Mouse (Mus musculus): ENCODE results near the gene 1700028J19Rik. TPM values are rescaled to one million over a fixed set of nuclear protein-coding genes. Genes with fewer than 3 reads are reported as not detected.
"Not testable (repeated sequence)": the region's sequence is repeated elsewhere in the genome, so short reads cannot be mapped to it uniquely, and the experiment has no call there.

1700028J19Rik gene
- total and polyA plus RNA-seq, 3 experiments: 0.62 to 1.2 TPM; not detected in 1

DNA sequence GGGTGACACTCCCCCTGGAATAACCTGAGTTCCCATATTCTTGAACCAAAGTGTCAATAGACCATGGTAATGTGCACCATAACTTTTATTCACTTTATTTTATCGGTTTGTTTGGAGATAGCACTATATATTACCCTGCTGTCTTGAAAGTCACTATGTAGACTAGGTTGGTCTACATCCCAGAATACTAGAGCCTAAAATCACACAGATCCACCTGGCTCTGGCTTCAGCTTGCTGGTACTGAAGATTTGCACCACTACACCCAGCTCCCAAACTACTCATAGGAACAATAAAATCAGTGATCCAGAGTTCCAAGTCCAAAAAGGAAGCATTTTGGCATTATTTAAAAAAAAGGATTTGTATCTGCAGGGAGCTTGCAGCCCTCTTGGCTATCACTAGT, 30.9 kb downstream of the 1700028J19Rik start, which contains the start of gene Klk1b5:
Gene Klk1b5 (plus strand): TSS at position 301 of the 400 bp plus-strand sequence.
- Histone ChIP-seq H3K27ac (ENCODE audit: control insufficient read depth, low read depth, low read length) (no peak within 1 kb of the TSS), H3K79me2 (ENCODE audit: control insufficient read depth, insufficient read depth, low read length, poor library complexity) (no peaks in the 10 kb centered on the region), H3K27me3 (ENCODE audit: control insufficient read depth in 1 of 2, insufficient read depth in 2 of 2, low read length in 2 of 2) (no peaks in the 10 kb centered on the region), H3K4me3 (ENCODE audit: control insufficient read depth in 1 of 2, insufficient read depth in 1 of 2, low read depth in 2 of 2, low read length in 2 of 2) (no peak within 1 kb of the TSS), H3K9me3 (replicated peaks; ENCODE audit: insufficient read depth, low read length) (no peaks in the 10 kb centered on the region), H3K9ac (ENCODE audit: control insufficient read depth, low read depth, low read length, poor library complexity, severe bottlenecking) (no peak within 1 kb of the TSS), H3K4me1 (ENCODE audit: control insufficient read depth in 1 of 2, insufficient read depth in 2 of 2, low read length in 2 of 2) (no peaks in the 10 kb centered on the region), H3K36me3 (ENCODE audit: control insufficient read depth in 1 of 2, insufficient read depth in 2 of 2, low read length in 2 of 2) (no peaks in the 10 kb centered on the region)
- TF ChIP-seq SMC3 (IDR thresholded peaks at IDR 0.05; ENCODE audit: low read depth, low read length): no peak
- TF ChIP-seq RCOR1 (IDR thresholded peaks at IDR 0.05; ENCODE audit: low read depth, low read length): no peak
- no peak for TF ChIP-seq TCF12 (IDR thresholded peaks at IDR 0.05; ENCODE audit: low read depth, low read length)
- no peak for TF ChIP-seq MEF2A (IDR thresholded peaks at IDR 0.05; ENCODE audit: extremely low read depth, insufficient replicate concordance, low read depth, low read length, poor library complexity, severe bottlenecking)
- no peak for TF ChIP-seq GABPA (IDR thresholded peaks at IDR 0.05; ENCODE audit: low read depth, low read length)
- no peak for TF ChIP-seq POLR2AphosphoS2 (IDR thresholded peaks at IDR 0.05; ENCODE audit: low read length)
- TF ChIP-seq CHD1 (IDR thresholded peaks at IDR 0.05; ENCODE audit: low read depth, low read length): no peak
- no peak for TF ChIP-seq ZC3H11A (IDR thresholded peaks at IDR 0.05; ENCODE audit: low read depth, low read length)
- no peak for TF ChIP-seq MAFK (IDR thresholded peaks at IDR 0.05; ENCODE audit: borderline replicate concordance, low read depth, low read length)
- no peak for TF ChIP-seq SIN3A (IDR thresholded peaks at IDR 0.05; ENCODE audit: low read length)
- no peak for TF ChIP-seq MAZ (IDR thresholded peaks at IDR 0.05; ENCODE audit: low read depth, low read length)
- no peak for TF ChIP-seq NRF1 (IDR thresholded peaks at IDR 0.05; ENCODE audit: insufficient read depth, low read depth, low read length, poor library complexity, severe bottlenecking)
- no peak for TF ChIP-seq MXI1 (IDR thresholded peaks at IDR 0.05; ENCODE audit: low read depth, low read length)
- DNase-seq (ENCODE audit: low read depth, low spot score): no peak

DNA sequence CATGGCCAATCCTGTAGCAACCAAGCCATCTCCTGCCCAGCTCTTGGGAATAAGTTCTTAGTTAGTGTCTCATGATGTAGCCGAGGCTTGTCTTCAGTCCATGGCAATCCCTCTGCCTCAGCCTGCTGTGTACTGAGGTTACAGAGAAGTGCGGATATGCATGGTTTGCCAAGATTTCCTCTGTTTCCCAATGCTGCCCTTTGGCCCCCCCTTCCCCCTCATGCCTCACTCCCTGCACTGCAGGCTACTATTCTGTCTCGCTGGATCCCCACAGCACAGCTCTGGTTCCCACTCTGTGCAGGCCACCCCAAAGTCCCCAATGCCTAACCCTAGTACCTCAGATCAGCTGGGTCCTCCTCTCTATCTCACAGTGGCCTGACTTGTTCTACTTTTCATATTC, 38.2 kb downstream of the 1700028J19Rik start:
- no peak for TF ChIP-seq ETS1 (IDR thresholded peaks at IDR 0.05; ENCODE audit: low read depth, low read length)
- no peak for TF ChIP-seq POLR2A (IDR thresholded peaks at IDR 0.05; ENCODE audit: control insufficient read depth in 1 of 2, insufficient read depth in 1 of 2, low read depth in 1 of 2, low read length in 2 of 2, poor library complexity in 1 of 2)
- TF ChIP-seq GATA1 (IDR thresholded peaks at IDR 0.05; ENCODE audit: low read depth, low read length): no peak
- TF ChIP-seq MYC (IDR thresholded peaks at IDR 0.05; ENCODE audit: low read depth, low read length): no peak
- no peak for TF ChIP-seq ZC3H11A (IDR thresholded peaks at IDR 0.05; ENCODE audit: low read depth, low read length)
- TF ChIP-seq GABPA (IDR thresholded peaks at IDR 0.05; ENCODE audit: low read depth, low read length): no peak
- no peak for TF ChIP-seq UBTF (IDR thresholded peaks at IDR 0.05; ENCODE audit: borderline replicate concordance, insufficient read depth, low read depth, low read length)
- TF ChIP-seq USF2 (IDR thresholded peaks at IDR 0.05; ENCODE audit: borderline replicate concordance in 1 of 2, insufficient read depth in 1 of 2, low read depth in 1 of 2, low read length in 2 of 2): no peak
- TF ChIP-seq E2F4 (IDR thresholded peaks at IDR 0.05; ENCODE audit: borderline replicate concordance, low read depth, low read length): no peak
- no peak for TF ChIP-seq BHLHE40 (IDR thresholded peaks at IDR 0.05; ENCODE audit: borderline replicate concordance, low read depth, low read length)
- no peak overlapping the region for H3K27ac ChIP-seq (ENCODE audit: control insufficient read depth, low read depth, low read length)
- no peaks in the 10 kb centered on the region for H3K9me3 ChIP-seq (replicated peaks; ENCODE audit: insufficient read depth, low read length)
- H3K4me1 ChIP-seq (ENCODE audit: control insufficient read depth in 1 of 2, insufficient read depth in 2 of 2, low read length in 2 of 2): no peaks in the 10 kb centered on the region
- H3K27me3 ChIP-seq (ENCODE audit: control insufficient read depth in 1 of 2, insufficient read depth in 2 of 2, low read length in 2 of 2): no peaks in the 10 kb centered on the region
- no peaks in the 10 kb centered on the region for H3K36me3 ChIP-seq (ENCODE audit: control insufficient read depth in 1 of 2, insufficient read depth in 2 of 2, low read length in 2 of 2)
- no peak for DNase-seq (ENCODE audit: low read depth, low spot score)
- H3K9ac ChIP-seq (ENCODE audit: control insufficient read depth, low read depth, low read length, poor library complexity, severe bottlenecking): no peak overlapping the region
- no peak overlapping the region for H3K4me3 ChIP-seq (ENCODE audit: control insufficient read depth in 1 of 2, insufficient read depth in 1 of 2, low read depth in 2 of 2, low read length in 2 of 2)
- no peaks in the 10 kb centered on the region for H3K79me2 ChIP-seq (ENCODE audit: control insufficient read depth, insufficient read depth, low read length, poor library complexity)

DNA sequence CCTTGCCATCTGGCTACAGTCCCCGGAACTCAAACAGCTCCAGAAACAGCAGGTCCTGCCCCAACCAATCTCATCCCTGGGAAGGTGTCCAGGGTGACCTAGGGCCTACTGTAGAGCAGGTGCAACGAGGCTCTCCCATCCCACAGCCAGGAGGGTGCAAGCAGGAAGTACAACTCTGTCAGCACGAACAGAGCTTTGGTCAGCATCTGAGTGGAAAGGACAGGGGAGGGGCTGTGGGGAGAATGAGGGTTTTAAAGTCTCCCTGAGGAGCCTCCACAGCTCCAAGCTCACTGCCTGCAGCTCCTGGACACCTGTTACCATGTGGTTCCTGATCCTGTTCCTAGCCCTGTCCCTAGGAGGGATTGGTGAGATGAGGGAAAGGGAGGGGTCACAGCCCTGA, 39.4 kb downstream of the 1700028J19Rik start, which contains the start of gene Klk1b4:
Gene Klk1b4 (plus strand): TSS at position 301 of the 400 bp plus-strand sequence.
- not testable (repeated sequence) for DNase-seq (ENCODE audit: low read depth, low spot score)

More for the DNA sequence above, 39.4 kb downstream of the 1700028J19Rik start, which contains the start of gene Klk1b4:
- not testable (repeated sequence) for H3K79me2 ChIP-seq (ENCODE audit: control insufficient read depth, insufficient read depth, low read length, poor library complexity); H3K4me1 ChIP-seq (ENCODE audit: control insufficient read depth in 1 of 2, insufficient read depth in 2 of 2, low read length in 2 of 2); H3K27me3 ChIP-seq (ENCODE audit: control insufficient read depth in 1 of 2, insufficient read depth in 2 of 2, low read length in 2 of 2); H3K9ac ChIP-seq (ENCODE audit: control insufficient read depth, low read depth, low read length, poor library complexity, severe bottlenecking); H3K4me3 ChIP-seq (ENCODE audit: control insufficient read depth in 1 of 2, insufficient read depth in 1 of 2, low read depth in 2 of 2, low read length in 2 of 2); H3K27ac ChIP-seq (ENCODE audit: control insufficient read depth, low read depth, low read length); H3K36me3 ChIP-seq (ENCODE audit: control insufficient read depth in 1 of 2, insufficient read depth in 2 of 2, low read length in 2 of 2); H3K9me3 ChIP-seq (replicated peaks; ENCODE audit: insufficient read depth, low read length)

Measured in MEL (cell line).